Mouse (Mus musculus) left cerebral cortex, postnatal 25 days (tissue): ENCODE measurements around the gene Cmc2. TPM values are rescaled to one million over a fixed set of nuclear protein-coding genes. Genes with fewer than 3 reads are reported as not detected.

Experiments used
- DNase-seq, 2 experiments: peaks; one replicate each; pipeline ENCODE4 v3.0.0; 2022; ENCODE audit warnings: low spot score in 2 of 2, mixed read lengths in 1 of 2
- intact Hi-C: fragments of 180-260 bp; cut with DNase I; formaldehyde crosslinking; loops from one replicate; pipeline ENCODE4 v1.15.1; 2025
- total RNA-seq, 2 experiments: library from RNA; stranded (reverse); gene quantifications; 2 replicates each; pipeline ENCODE4 v1.2.3; 2021

The Cmc2 gene
- total RNA-seq: 10 to 100 TPM; 15.9 to 20.2 TPM

GRCm38 (mm10) chr8:116921337-116922059, at the start of gene Cmc2, which contains the start of gene Cenpn:
Gene Cmc2, minus strand, starts transcription at chr8:116921455.
Gene Cenpn, plus strand, starts transcription at chr8:116921730.
- peak; percentile 90 to 91 for DNase-seq
- intact Hi-C loops: loop anchor here (2.0 to 5.0 kb wide), 2 partner anchors 57 to 71 kb away; partner anchors contain the start of genes 1700030J22Rik and Gcsh

- intact Hi-C loops: no loop called here
These were observed 48.3 kb upstream of the Cmc2 start for GRCm38 (mm10) chr8:116969531-116969930.

GRCm38 (mm10) chr8:116954415-116954814, 33.2 kb upstream of the Cmc2 start:
- intact Hi-C loops: no loop called here
- peak; percentile 77 to 98 for DNase-seq

More at GRCm38 (mm10) chr8:116969531-116969930, 48.3 kb upstream of the Cmc2 start:
- DNase-seq: no peak

GRCm38 (mm10) chr8:116952428-116952827, 31.2 kb upstream of the Cmc2 start:
- intact Hi-C loops: no loop called here

GRCm38 (mm10) chr8:116951778-116952177, 30.5 kb upstream of the Cmc2 start:
- intact Hi-C loops: no loop called here
- DNase-seq: no peak

More at GRCm38 (mm10) chr8:116952428-116952827, 31.2 kb upstream of the Cmc2 start:
- DNase-seq: no peak

GRCm38 (mm10) chr8:116951369-116951768, 30.1 kb upstream of the Cmc2 start:
- DNase-seq: no peak
- intact Hi-C loops: no loop called here

GRCm38 (mm10) chr8:116947589-116947988, 26.3 kb upstream of the Cmc2 start:
- intact Hi-C loops: loop anchor here (10.0 kb wide), 1 partner anchor 527 kb away; no protein-coding TSS in a partner anchor

GRCm38 (mm10) chr8:116946851-116947250, 25.6 kb upstream of the Cmc2 start:
- DNase-seq: no peak
- intact Hi-C loops: loop anchor here (10.0 kb wide), 1 partner anchor 528 kb away; no protein-coding TSS in a partner anchor

More at GRCm38 (mm10) chr8:116947589-116947988, 26.3 kb upstream of the Cmc2 start:
- no peak for DNase-seq

- intact Hi-C loops: loop anchor here (10.0 kb wide), 1 partner anchor 528 kb away; no protein-coding TSS in a partner anchor
- peak; percentile 56 to 89 for DNase-seq
These were observed 25.1 kb upstream of the Cmc2 start for GRCm38 (mm10) chr8:116946268-116946838.

GRCm38 (mm10) chr8:116945169-116945910, 24.1 kb upstream of the Cmc2 start:
- no peak for DNase-seq
- intact Hi-C loops: loop anchor here (10.0 kb wide), 1 partner anchor 529 kb away; no protein-coding TSS in a partner anchor

GRCm38 (mm10) chr8:116944385-116944696, 23.1 kb upstream of the Cmc2 start:
- DNase-seq: no peak
- intact Hi-C loops: loop anchor here (1.0 to 10.0 kb wide), 3 partner anchors 35 to 530 kb away; no protein-coding TSS in a partner anchor

GRCm38 (mm10) chr8:116943555-116944384, 22.5 kb upstream of the Cmc2 start:
- DNase-seq: peak; percentile 49 to 60
- intact Hi-C loops: loop anchor here (1.0 to 10.0 kb wide), 3 partner anchors 36 to 531 kb away; no protein-coding TSS in a partner anchor

- peak; percentile 82 to 85 for DNase-seq
- intact Hi-C loops: loop anchor here (5.0 to 10.0 kb wide), 2 partner anchors 321 to 532 kb away; no protein-coding TSS in a partner anchor
These were observed 21.9 kb upstream of the Cmc2 start, which contains the start of gene Atmin for GRCm38 (mm10) chr8:116943161-116943554. Gene Atmin, plus strand, starts transcription at chr8:116943393.

GRCm38 (mm10) chr8:116942284-116943058, 21.2 kb upstream of the Cmc2 start:
- no peak for DNase-seq

GRCm38 (mm10) chr8:116935506-116935905, 14.3 kb upstream of the Cmc2 start:
- intact Hi-C loops: no loop called here
- DNase-seq: no peak

More at GRCm38 (mm10) chr8:116942284-116943058, 21.2 kb upstream of the Cmc2 start:
- intact Hi-C loops: loop anchor here (5.0 to 10.0 kb wide), 2 partner anchors 320 to 532 kb away; no protein-coding TSS in a partner anchor

- DNase-seq: no peak
- intact Hi-C loops: no loop called here
These were observed 13.7 kb upstream of the Cmc2 start for GRCm38 (mm10) chr8:116934976-116935375.

- DNase-seq: no peak
- intact Hi-C loops: no loop called here
These were observed 7.3 kb upstream of the Cmc2 start for GRCm38 (mm10) chr8:116928588-116928987.

GRCm38 (mm10) chr8:116927880-116928279, 6.6 kb upstream of the Cmc2 start:
- no peak for DNase-seq
- intact Hi-C loops: no loop called here
